Mouse (Mus musculus): Measurements from ENCODE around the gene Bcl9. TPM values are rescaled to one million over a fixed set of nuclear protein-coding genes. Genes with fewer than 3 reads are reported as not detected.

Gene Bcl9
- 0.05 and 0.06 TPM in 2 replicates for polyA plus RNA-seq (2012)

DNA sequence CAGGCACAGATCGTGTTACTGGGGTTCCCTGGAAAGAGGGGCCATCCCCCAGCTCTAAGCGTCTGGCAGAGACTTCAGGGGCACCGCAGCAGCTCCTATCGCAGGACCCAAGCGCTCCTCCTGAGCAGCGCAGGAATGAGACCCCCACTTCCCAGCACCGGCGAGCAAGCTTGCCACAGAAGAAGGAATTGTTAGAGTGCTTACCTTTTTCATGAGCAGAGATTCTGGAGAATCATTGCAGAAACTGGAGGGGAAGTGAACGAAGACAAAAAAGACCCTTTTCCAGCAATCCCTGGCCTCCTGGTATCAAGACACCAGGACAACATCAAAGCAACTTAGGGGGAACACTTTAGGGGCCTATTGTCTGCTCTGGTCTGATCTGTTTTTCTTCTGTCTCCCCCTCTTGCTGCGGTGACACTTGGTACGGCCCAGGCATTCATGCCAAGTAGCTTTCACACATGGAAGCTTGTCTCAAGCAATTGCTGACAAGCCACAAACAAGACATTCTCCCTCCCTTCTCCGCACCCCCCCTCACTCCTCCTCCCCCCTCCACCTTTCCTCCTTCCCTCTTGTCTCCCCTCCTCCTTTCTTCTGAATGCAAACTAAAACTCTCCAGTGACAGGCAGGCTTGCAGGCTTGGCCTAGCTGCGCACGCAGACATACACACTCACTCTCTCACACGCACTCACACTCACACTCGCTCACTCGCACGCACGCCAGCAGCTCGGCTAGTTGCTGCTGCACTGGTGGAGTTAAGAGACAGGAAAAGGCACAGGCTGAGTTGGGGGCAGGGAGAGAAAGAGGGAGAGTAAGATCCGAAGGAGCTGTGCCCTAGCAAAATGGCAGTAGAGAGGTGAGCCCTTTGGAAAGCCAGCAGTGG is at the start of gene Bcl9:
TSS of gene Bcl9 (minus strand) at position 365 of the 880 bp plus-strand sequence.
- Histone ChIP-seq H3K36me3 (ENCODE audit: control insufficient read depth) (no peaks in the 10 kb centered on the region), H3K4me3 (replicated peaks) (peak within 1 kb of the TSS; percentile 42), H3K27me3 (ENCODE audit: control insufficient read depth) (peaks cover 2% of the 10 kb centered on the region), H3K4me1 (ENCODE audit: control insufficient read depth) (no peaks in the 10 kb centered on the region), H3K9me3 (ENCODE audit: control insufficient read depth, low read length) (no peaks in the 10 kb centered on the region; the same call in 1 of the 2 replicates)
- TF ChIP-seq TAL1 (IDR thresholded peaks at IDR 0.05; ENCODE audit: low read length) (no peak), GATA1 (IDR thresholded peaks at IDR 0.05; ENCODE audit: low read length) (no peak)

DNA sequence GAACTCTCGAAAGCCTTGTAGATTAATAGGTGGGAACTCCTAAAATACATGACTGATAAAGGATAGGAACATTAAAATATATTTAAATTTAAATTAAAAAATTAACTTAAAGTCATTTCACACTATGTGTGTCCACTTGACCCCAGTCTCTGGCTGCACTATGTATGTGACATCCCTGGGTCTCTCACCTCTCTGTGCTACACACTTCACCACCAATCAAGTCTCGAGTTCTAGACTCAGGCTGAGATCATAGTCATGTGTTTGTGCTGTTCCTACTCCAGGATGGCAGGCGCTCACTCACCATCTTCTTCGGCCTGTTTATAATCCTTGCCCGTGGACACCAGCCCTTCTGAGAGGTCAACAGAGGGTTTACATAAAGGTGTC is 41.5 kb upstream of the Bcl9 start:
- Histone ChIP-seq H3K4me3 (replicated peaks) (no peak overlapping the region), H3K9me3 (ENCODE audit: control insufficient read depth, low read length) (no peaks in the 10 kb centered on the region), H3K4me1 (ENCODE audit: control insufficient read depth) (no peaks in the 10 kb centered on the region), H3K36me3 (ENCODE audit: control insufficient read depth) (no peaks in the 10 kb centered on the region), H3K27me3 (ENCODE audit: control insufficient read depth) (no peaks in the 10 kb centered on the region)
- no peak for TF ChIP-seq TAL1 (IDR thresholded peaks at IDR 0.05; ENCODE audit: low read length)
- no peak for TF ChIP-seq GATA1 (IDR thresholded peaks at IDR 0.05; ENCODE audit: low read length)

- TF ChIP-seq GATA1 (IDR thresholded peaks at IDR 0.05; ENCODE audit: low read length) (no peak), TAL1 (IDR thresholded peaks at IDR 0.05; ENCODE audit: low read length) (no peak)
- no peaks in the 10 kb centered on the region for H3K36me3 ChIP-seq (ENCODE audit: control insufficient read depth)
- no peak overlapping the region for H3K4me3 ChIP-seq (replicated peaks)
- no peaks in the 10 kb centered on the region for H3K27me3 ChIP-seq (ENCODE audit: control insufficient read depth)
- H3K9me3 ChIP-seq (ENCODE audit: control insufficient read depth, low read length) = no peaks in the 10 kb centered on the region
- no peaks in the 10 kb centered on the region for H3K4me1 ChIP-seq (ENCODE audit: control insufficient read depth)
These were observed 40.9 kb upstream of the Bcl9 start for GRCm38 (mm10) chr3:97338522-97339192.

GRCm38 (mm10) chr3:97337306-97337705 is 39.6 kb upstream of the Bcl9 start:
- H3K4me1 ChIP-seq (ENCODE audit: control insufficient read depth) = no peaks in the 10 kb centered on the region
- no peaks in the 10 kb centered on the region for H3K27me3 ChIP-seq (ENCODE audit: control insufficient read depth)
- H3K4me3 ChIP-seq (replicated peaks) = no peak overlapping the region
- no peaks in the 10 kb centered on the region for H3K36me3 ChIP-seq (ENCODE audit: control insufficient read depth)
- TF ChIP-seq GATA1 (IDR thresholded peaks at IDR 0.05; ENCODE audit: low read length) = no peak
- no peak for TF ChIP-seq TAL1 (IDR thresholded peaks at IDR 0.05; ENCODE audit: low read length)
- no peaks in the 10 kb centered on the region for H3K9me3 ChIP-seq (ENCODE audit: control insufficient read depth, low read length)

DNA sequence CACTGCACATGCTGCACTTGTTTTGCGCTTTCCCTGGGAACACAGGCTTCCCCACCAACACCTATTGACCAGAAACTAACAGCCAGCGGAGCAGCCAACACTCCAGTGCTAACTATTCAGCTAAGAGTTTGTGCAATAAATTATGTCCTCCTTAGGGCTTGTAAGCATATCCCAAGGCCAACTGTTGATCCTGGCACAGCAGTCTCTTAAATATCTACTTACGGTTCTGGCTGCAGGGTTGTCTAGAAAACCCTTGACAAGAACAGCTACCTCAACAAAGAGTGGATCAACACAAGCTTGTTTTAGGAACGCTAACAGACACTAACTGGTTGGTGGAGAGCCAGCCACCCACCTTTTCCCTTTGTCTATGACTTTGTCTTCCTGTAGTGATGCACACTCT is 38.6 kb upstream of the Bcl9 start:
- no peaks in the 10 kb centered on the region for H3K9me3 ChIP-seq (ENCODE audit: control insufficient read depth, low read length)
- H3K4me3 ChIP-seq (replicated peaks) = no peak overlapping the region
- no peaks in the 10 kb centered on the region for H3K4me1 ChIP-seq (ENCODE audit: control insufficient read depth)
- H3K27me3 ChIP-seq (ENCODE audit: control insufficient read depth) = no peaks in the 10 kb centered on the region
- no peaks in the 10 kb centered on the region for H3K36me3 ChIP-seq (ENCODE audit: control insufficient read depth)
- TF ChIP-seq TAL1 (IDR thresholded peaks at IDR 0.05; ENCODE audit: low read length) (no peak), GATA1 (IDR thresholded peaks at IDR 0.05; ENCODE audit: low read length) (no peak)

GRCm38 (mm10) chr3:97334618-97335017 is 36.9 kb upstream of the Bcl9 start:
- no peaks in the 10 kb centered on the region for H3K27me3 ChIP-seq (ENCODE audit: control insufficient read depth)
- TF ChIP-seq GATA1 (IDR thresholded peaks at IDR 0.05; ENCODE audit: low read length) (no peak), TAL1 (IDR thresholded peaks at IDR 0.05; ENCODE audit: low read length) (no peak)
- no peaks in the 10 kb centered on the region for H3K9me3 ChIP-seq (ENCODE audit: control insufficient read depth, low read length)
- no peaks in the 10 kb centered on the region for H3K36me3 ChIP-seq (ENCODE audit: control insufficient read depth)
- no peak overlapping the region for H3K4me3 ChIP-seq (replicated peaks)
- no peaks in the 10 kb centered on the region for H3K4me1 ChIP-seq (ENCODE audit: control insufficient read depth)

DNA sequence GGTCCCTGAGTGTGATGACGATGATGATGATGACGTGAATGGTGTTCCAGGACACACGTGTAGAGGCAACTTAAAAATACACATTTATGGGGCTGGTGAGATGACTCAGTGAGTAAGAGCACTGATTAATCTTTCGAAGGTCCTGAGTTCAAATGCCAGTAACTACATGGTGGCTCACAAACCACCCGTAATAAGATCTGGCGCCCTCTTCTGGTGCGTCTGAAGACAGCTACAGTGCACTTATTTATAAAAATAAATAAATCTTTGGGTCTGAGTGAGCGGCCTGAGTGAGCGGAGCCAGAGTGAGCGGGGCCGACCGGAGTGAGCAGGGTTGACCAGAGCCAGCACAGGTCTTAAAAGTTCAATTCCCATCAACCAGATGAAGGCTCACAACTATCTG is 34.5 kb upstream of the Bcl9 start:
- Histone ChIP-seq H3K36me3 (ENCODE audit: control insufficient read depth) (no peaks in the 10 kb centered on the region), H3K27me3 (ENCODE audit: control insufficient read depth) (no peaks in the 10 kb centered on the region), H3K9me3 (ENCODE audit: control insufficient read depth, low read length) (peaks cover 2% of the 10 kb centered on the region; the same call in 1 of the 2 replicates), H3K4me1 (ENCODE audit: control insufficient read depth) (no peaks in the 10 kb centered on the region), H3K4me3 (replicated peaks) (no peak overlapping the region)
- TF ChIP-seq TAL1 (IDR thresholded peaks at IDR 0.05; ENCODE audit: low read length) (no peak), GATA1 (IDR thresholded peaks at IDR 0.05; ENCODE audit: low read length) (no peak)

- no peaks in the 10 kb centered on the region for H3K4me1 ChIP-seq (ENCODE audit: control insufficient read depth)
- H3K27me3 ChIP-seq (ENCODE audit: control insufficient read depth) = no peaks in the 10 kb centered on the region
- H3K4me3 ChIP-seq (replicated peaks) = no peak overlapping the region
- H3K36me3 ChIP-seq (ENCODE audit: control insufficient read depth) = no peaks in the 10 kb centered on the region
- H3K9me3 ChIP-seq (ENCODE audit: control insufficient read depth, low read length) = peaks cover 2% of the 10 kb centered on the region; the same call in 1 of the 2 replicates
- no peak for TF ChIP-seq GATA1 (IDR thresholded peaks at IDR 0.05; ENCODE audit: low read length)
- no peak for TF ChIP-seq TAL1 (IDR thresholded peaks at IDR 0.05; ENCODE audit: low read length)
These were observed 30.1 kb upstream of the Bcl9 start for GRCm38 (mm10) chr3:97327809-97328208.

DNA sequence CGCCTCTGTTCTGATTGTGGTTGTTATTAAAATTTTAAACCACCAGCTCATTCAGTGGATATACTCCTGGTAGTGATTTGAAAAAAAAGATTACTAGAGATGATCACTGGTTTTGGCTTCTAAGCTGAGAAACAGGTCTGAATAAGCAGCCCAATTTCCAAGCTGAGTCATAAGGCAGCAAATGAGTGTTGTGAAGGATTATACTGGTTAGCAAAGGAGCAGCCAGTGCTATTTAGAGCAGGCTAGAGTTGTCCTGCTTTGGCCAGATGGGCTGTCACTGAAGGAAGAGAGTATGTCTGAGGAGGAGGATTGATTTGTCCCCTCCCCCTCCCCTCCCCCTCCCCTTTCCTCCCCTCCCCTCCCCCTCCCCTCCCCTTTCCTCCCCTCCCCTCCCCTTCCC is 29.6 kb upstream of the Bcl9 start:
- Histone ChIP-seq H3K4me3 (replicated peaks) (no peak overlapping the region), H3K27me3 (ENCODE audit: control insufficient read depth) (no peaks in the 10 kb centered on the region), H3K9me3 (ENCODE audit: control insufficient read depth, low read length) (peaks cover 2% of the 10 kb centered on the region; the same call in 1 of the 2 replicates), H3K36me3 (ENCODE audit: control insufficient read depth) (no peaks in the 10 kb centered on the region), H3K4me1 (ENCODE audit: control insufficient read depth) (no peaks in the 10 kb centered on the region)
- no peak for TF ChIP-seq GATA1 (IDR thresholded peaks at IDR 0.05; ENCODE audit: low read length)
- TF ChIP-seq TAL1 (IDR thresholded peaks at IDR 0.05; ENCODE audit: low read length) = no peak

Data from erythroblast, embryonic 14.5 days (primary cell).